Mouse (Mus musculus) frontal cortex, postnatal 10 days (tissue): ENCODE data around the gene Tm7sf3.

ENCODE experiments used
- DNase-seq, 2 experiments: peaks; one replicate each; pipeline ENCODE4 v3.0.0; 2022; ENCODE audit warnings: low spot score in 2 of 2, mixed read lengths in 1 of 2

The Tm7sf3 gene

GRCm38 (mm10) chr6:146642276-146643183 is at the start of gene Tm7sf3, which contains the start of gene Med21:
Tm7sf3 (minus strand) TSS chr6:146642824.
Med21 (plus strand) TSS chr6:146642547.
- DNase-seq = peak; percentile 96 to 98

GRCm38 (mm10) chr6:146688861-146689260 is 46.2 kb upstream of the Tm7sf3 start:
- DNase-seq = no peak

- DNase-seq = no peak
Measured at GRCm38 (mm10) chr6:146688010-146688409, 45.4 kb upstream of the Tm7sf3 start.

- DNase-seq = no peak
Measured at GRCm38 (mm10) chr6:146686463-146687196, 44.0 kb upstream of the Tm7sf3 start.

- no peak for DNase-seq
Measured at GRCm38 (mm10) chr6:146685781-146686308, 43.2 kb upstream of the Tm7sf3 start.

- no peak for DNase-seq
Measured at GRCm38 (mm10) chr6:146683881-146684280, 41.3 kb upstream of the Tm7sf3 start.

GRCm38 (mm10) chr6:146678136-146679070 is 35.8 kb upstream of the Tm7sf3 start:
- DNase-seq = no peak

- no peak for DNase-seq
Measured at GRCm38 (mm10) chr6:146676904-146677303, 34.3 kb upstream of the Tm7sf3 start.

GRCm38 (mm10) chr6:146674881-146675536 is 32.4 kb upstream of the Tm7sf3 start:
- DNase-seq = no peak

GRCm38 (mm10) chr6:146674420-146674819 is 31.8 kb upstream of the Tm7sf3 start:
- no peak for DNase-seq

GRCm38 (mm10) chr6:146673696-146674095 is 31.1 kb upstream of the Tm7sf3 start:
- DNase-seq = no peak

GRCm38 (mm10) chr6:146672106-146672505 is 29.5 kb upstream of the Tm7sf3 start:
- DNase-seq = no peak

GRCm38 (mm10) chr6:146670956-146671855 is 28.6 kb upstream of the Tm7sf3 start:
- no peak for DNase-seq

GRCm38 (mm10) chr6:146668606-146669005 is 26.0 kb upstream of the Tm7sf3 start:
- DNase-seq = no peak

- no peak for DNase-seq
Measured at GRCm38 (mm10) chr6:146666811-146667210, 24.2 kb upstream of the Tm7sf3 start.

- DNase-seq = no peak
Measured at GRCm38 (mm10) chr6:146665408-146665807, 22.8 kb upstream of the Tm7sf3 start.

- no peak for DNase-seq
Measured at GRCm38 (mm10) chr6:146664917-146665316, 22.3 kb upstream of the Tm7sf3 start.

- DNase-seq = no peak
Measured at GRCm38 (mm10) chr6:146664116-146664515, 21.5 kb upstream of the Tm7sf3 start.

GRCm38 (mm10) chr6:146662679-146663078 is 20.1 kb upstream of the Tm7sf3 start:
- DNase-seq = peak in 1 of 2 experiments; percentile 25

GRCm38 (mm10) chr6:146661655-146662054 is 19.0 kb upstream of the Tm7sf3 start:
- DNase-seq = no peak
